Mouse (Mus musculus) heart, adult 18-20 months (tissue): ENCODE data around the gene Snrnp25. TPM values are rescaled to one million over a fixed set of nuclear protein-coding genes. Genes with fewer than 3 reads are reported as not detected.

Source experiments
- DNase-seq, 2 experiments: peaks; one replicate each; pipeline ENCODE4 v3.0.0; 2021 to 2022; ENCODE audit warnings: mixed read lengths in 1 of 2
- total RNA-seq, 2 experiments: library from RNA; stranded (reverse); gene quantifications; 2 replicates each; pipeline ENCODE4 v1.2.3; 2021

Snrnp25 gene
- total RNA-seq, 2 experiments from 2014 or later, result 11.1 to 12.3 TPM

DNA sequence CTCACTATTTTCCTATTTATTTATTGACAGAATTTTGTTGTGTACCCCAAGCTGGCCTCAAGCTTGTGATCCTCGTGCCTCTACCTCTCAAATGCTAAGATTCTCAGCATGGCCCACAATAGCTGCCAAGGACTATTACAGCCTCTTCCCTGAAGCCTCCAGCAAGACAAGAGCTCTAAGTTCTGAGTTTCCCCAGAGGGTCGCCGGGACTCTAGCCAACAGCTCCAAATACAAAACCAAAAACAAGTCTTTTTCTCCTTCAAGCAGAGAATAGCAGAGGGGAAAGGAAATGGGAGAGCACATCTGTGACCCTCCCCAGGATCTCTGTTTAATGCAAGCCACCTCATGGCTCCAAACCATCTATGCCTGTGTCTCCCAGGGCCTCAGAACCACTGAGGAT, 38.8 kb downstream of the Snrnp25 start:
- DNase-seq, result peak; percentile 56

DNA sequence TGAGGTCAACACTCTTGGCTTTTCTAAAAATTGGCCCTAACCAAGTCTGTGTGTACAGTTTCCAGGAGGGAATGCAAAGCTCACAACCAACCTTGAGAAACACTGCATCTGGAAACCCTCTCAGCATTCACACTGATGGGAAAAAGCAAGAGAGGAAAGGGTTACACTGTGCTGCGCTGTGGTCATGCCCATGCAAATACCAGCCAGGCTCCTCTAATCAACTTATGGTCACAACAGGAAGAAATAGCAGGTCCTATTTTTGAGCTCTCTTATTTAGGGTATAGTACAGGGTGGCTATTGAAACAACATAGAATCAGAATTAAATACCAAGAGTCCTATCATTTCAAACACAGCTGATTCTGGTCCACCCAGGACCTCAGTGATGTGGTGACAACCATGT, 39.4 kb downstream of the Snrnp25 start:
- no peak for DNase-seq

DNA sequence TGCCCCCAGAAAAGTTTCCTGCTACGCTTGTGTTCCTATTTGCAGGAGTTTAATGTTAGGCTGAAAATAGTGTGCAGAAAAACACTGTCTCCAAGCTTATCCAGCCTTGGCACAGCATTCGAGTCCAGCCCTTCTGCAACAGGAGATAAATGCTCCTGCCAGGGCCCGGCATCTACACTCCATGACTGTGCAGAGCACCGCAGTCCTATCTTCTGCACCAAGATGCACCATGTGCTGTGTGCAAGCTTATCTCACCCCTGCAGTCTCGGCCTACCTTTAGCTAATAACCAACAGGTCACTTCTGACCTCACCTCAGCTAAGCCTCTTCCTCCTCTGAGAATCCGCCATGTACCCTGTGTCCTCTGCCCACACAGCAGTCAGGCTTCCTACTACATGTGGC, 40.4 kb downstream of the Snrnp25 start:
- no peak for DNase-seq

DNA sequence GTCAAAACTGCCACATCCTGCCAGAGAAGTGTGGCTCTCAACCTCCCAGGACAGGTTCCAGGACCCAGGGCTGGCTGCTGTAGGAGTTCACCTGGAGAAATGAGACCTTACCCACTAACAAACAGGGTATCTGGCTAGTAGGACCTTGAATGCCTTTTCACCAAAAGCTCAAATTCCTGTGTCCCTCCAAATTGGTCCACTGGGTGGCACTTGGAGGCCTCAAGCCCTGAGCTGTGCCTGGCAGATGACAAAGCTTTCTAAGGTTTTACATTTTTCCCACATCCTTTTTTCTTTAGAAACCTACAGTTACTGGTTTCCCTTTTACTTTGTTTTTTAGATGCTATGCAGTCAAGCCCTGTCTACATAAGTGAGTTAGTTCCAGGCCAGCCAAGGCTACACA, 41.9 kb downstream of the Snrnp25 start:
- no peak for DNase-seq

DNA sequence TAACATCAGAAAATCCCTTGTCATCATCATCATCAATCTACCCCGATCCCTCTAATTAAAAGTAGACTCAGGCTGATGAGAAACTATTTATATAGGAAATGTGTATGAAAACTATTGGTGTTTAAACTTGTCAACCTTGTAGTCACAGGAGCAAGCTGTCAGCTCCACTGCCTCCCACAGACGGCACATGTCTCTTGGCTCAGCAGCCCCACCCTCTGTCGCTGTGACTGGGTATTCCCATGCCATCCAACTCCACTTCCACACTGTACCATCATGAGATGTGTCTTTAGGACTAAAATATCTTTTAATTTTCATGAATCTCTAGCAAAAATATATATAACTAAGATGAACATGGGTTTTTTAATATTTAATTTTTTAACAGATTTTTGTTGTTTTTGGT, 43.1 kb downstream of the Snrnp25 start:
- no peak for DNase-seq

DNA sequence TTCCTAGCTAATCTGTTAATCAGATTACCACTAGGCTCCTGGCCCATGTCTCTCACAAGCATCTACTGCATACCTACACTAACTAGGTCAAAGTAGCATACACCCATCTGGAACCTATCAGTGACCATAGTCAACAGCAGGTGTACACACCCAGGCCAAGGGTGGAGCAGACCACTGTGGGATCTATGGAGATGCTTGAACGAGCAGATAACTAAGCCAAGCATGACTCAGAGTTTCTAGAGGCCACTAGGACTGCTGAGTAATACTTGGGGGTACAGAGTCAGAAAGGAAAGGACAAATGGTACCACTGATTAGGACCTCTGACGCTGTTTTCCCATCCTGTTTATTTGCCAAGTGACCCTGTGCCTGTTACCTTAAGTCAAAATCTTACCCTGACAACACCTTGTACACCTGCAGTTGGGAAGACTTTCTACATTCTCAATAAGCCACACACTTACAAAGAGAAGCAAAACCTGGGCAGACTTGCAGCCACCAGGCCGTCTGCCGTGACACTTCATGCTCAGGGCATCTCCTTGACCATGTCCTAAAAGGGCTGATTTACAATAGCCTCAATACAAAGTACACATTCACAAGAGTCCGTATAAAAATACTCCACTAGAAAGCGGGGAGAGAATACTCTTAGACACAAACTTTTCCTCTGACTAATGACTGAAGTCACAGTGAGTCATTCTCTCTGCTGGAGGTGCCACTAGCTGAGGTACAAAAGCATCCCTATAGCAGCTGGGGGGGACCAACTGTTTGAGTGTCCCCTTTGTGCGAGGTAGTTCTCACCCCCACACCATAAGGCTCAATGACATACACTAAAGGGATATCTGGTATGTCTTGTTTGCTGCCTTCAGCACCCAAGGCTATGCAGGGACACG, 45.9 kb downstream of the Snrnp25 start:
- DNase-seq, result no peak

DNA sequence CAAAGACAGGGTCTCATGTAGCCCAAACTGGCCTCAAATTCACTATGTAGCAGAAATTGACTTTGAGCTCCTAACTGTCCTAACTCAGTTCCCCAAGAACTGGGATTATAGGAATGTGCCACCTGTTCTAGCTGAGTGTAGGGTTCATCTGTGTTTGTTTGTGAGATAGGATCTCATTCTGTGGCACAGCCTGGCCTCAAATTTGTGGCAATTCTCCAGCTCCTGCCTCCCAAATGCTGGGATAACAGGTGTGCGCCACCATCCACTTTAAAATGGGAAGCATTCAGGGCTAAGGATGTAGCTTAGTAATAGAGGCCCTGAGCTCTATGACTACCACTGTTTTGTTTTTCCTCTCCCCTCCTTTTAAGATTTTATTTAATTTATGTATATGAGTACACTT, 47.9 kb downstream of the Snrnp25 start:
- DNase-seq, result no peak

DNA sequence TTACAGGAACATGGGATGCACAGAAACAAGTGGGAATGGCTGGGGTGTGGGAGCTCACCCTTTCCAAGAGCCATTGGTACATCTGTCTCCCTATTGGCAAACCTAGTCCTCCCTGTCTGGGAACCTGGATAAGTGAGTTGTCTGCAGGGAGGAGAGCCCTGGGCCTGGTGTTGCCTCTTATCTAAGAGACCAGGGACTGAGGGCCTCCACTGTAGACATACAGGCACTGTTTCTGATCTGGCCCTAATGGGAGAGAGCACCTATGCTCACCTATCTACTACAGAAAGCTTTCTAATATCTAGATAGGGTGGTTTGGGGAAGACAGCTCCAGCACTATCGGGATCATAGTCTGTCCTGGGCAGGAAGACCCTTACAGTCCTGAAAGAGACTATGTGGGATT, 50.9 kb downstream of the Snrnp25 start:
- DNase-seq, result no peak

DNA sequence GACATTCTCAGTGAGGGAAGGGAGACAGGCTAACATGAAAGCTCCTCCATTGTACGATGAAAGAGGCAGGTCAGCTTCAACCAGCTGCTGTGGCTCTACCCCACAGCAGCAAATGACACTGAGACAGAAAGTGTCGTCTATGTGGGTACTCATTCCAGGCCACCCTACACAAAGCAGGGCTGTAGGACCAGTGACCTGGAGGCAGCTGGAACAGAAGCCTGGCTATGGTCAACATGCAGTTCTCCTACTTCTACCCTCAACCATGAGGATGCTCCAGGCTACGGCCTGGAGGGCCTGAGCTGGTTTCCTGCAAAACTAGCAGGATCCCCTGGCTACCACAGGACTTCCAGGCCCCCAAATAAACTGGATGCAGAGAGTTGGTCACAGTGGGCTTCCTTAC, 51.4 kb downstream of the Snrnp25 start:
- DNase-seq, result no peak

Other genes starting within 250 kb of the Snrnp25 start
- not detected for gene 4930524B15Rik, start 239.8 kb upstream of the Snrnp25 start, total RNA-seq
- 1 to 10 TPM in 1 of 2 experiments, under 1 TPM in 1; 0.69 to 1.4 TPM for gene Nsg2, start 205.0 kb upstream of the Snrnp25 start, total RNA-seq
- gene Il9r, start 5.1 kb upstream of the Snrnp25 start, total RNA-seq, result under 1 TPM; 0.07 to 0.46 TPM
- 10 to 100 TPM; 19.2 to 19.3 TPM for gene Rhbdf1, start 16.9 kb downstream of the Snrnp25 start, total RNA-seq
- gene Mpg, start 21.1 kb downstream of the Snrnp25 start, total RNA-seq, result 1 to 10 TPM; 5.6 TPM
- gene Nprl3, start 62.3 kb downstream of the Snrnp25 start, total RNA-seq, result 10 to 100 TPM; 22.6 to 28.5 TPM
- gene Hba-x, start 71.0 kb downstream of the Snrnp25 start, total RNA-seq, result not detected
- gene Hba-a1, start 78.1 kb downstream of the Snrnp25 start, total RNA-seq, result 1,000 to 10,000 TPM; 7,280 to 8,683 TPM
- 1 to 10 TPM in 1 of 2 experiments, not detected in 1; 1.4 TPM for gene Hbq1b, start 81.5 kb downstream of the Snrnp25 start, total RNA-seq
- 1,000 to 10,000 TPM; 8,094 to 8,438 TPM for gene Hba-a2, start 91.1 kb downstream of the Snrnp25 start, total RNA-seq
- gene Hbq1a, start 94.7 kb downstream of the Snrnp25 start, total RNA-seq, result 1 to 10 TPM in 1 of 2 experiments, under 1 TPM in 1; 0.87 to 1.2 TPM
- gene Sh3pxd2b, start 142.4 kb downstream of the Snrnp25 start, total RNA-seq, result 1 to 10 TPM; 5.9 to 6.1 TPM
- gene Ubtd2, start 250.0 kb downstream of the Snrnp25 start, total RNA-seq, result 1 to 10 TPM; 3.4 to 4.2 TPM